7 mouse cellular contexts compared by ENCODE assay signal in genomic region chr13:47014334-47015194, GRCm38 (mm10). TPM values are rescaled to one million over a fixed set of nuclear protein-coding genes. Genes with fewer than 3 reads are reported as not detected.
DNase-seq lines count a peak whose midpoint lies in the region; ATAC-seq and TF ChIP-seq lines count a peak whose summit lies in the region.

Nhlrc1 (minus strand) TSS chr13:47014850.

- no peak for TF ChIP-seq POLR2A in limb, embryonic 14.5 days (IDR thresholded peaks at IDR 0.05; ENCODE audit: borderline replicate concordance, extremely low read depth, insufficient read depth, insufficient read length)

- peak; percentile 69 for ATAC-seq in erythroblast, adult 5-6 weeks (replicated peaks; ENCODE audit: low FRiP score, poor library complexity, severe bottlenecking)
- peak; percentile 65; the same call in 1 of the 2 replicates for ATAC-seq in heart, embryonic 11.5 days (replicated peaks; ENCODE audit: insufficient number of reproducible peaks, low FRiP score, low TSS enrichment)
- ATAC-seq in kidney, embryonic 14.5 days (ENCODE audit: low FRiP score, low TSS enrichment) = peak; percentile 68
- ATAC-seq in limb, embryonic 14.5 days (ENCODE audit: low FRiP score, low read depth) = peak; percentile 89
- ATAC-seq in midbrain, embryonic 16.5 days = peak; percentile 92

- peak within 1 kb of the TSS; percentile 47 for H3K4me3 ChIP-seq in heart, embryonic 11.5 days (ENCODE audit: low read depth, low read length)
- H3K4me3 ChIP-seq in kidney, embryonic 14.5 days (ENCODE audit: low read length) = peak within 1 kb of the TSS; percentile 52
- H3K4me3 ChIP-seq in limb, embryonic 14.5 days (replicated peaks; ENCODE audit: low read length) = peak within 1 kb of the TSS; percentile 65
- H3K4me3 ChIP-seq in midbrain, embryonic 16.5 days (ENCODE audit: low read depth, low read length) = peak within 1 kb of the TSS; percentile 67

- H3K27ac ChIP-seq in heart, embryonic 11.5 days (ENCODE audit: low read depth, low read length) = no peak within 1 kb of the TSS
- no peak within 1 kb of the TSS for H3K27ac ChIP-seq in kidney, embryonic 14.5 days (ENCODE audit: low read depth, low read length)
- H3K27ac ChIP-seq in limb, embryonic 14.5 days (replicated peaks; ENCODE audit: low read depth, low read length) = no peak within 1 kb of the TSS
- no peak within 1 kb of the TSS for H3K27ac ChIP-seq in midbrain, embryonic 16.5 days (ENCODE audit: low read length)

- 0 out of 2 replicates have a peak, but pooled peaks cover 3% of the 10 kb centered on the region for H3K4me1 ChIP-seq in heart, embryonic 11.5 days (ENCODE audit: control insufficient read depth, insufficient read depth, low read length)
- no peaks in the 10 kb centered on the region for H3K4me1 ChIP-seq in kidney, embryonic 14.5 days (ENCODE audit: control insufficient read depth, insufficient read depth, low read length)
- peaks cover 8% of the 10 kb centered on the region; the same call in 1 of the 2 replicates for H3K4me1 ChIP-seq in limb, embryonic 14.5 days (ENCODE audit: control insufficient read depth, insufficient read depth, low read length)
- H3K4me1 ChIP-seq in midbrain, embryonic 16.5 days (ENCODE audit: control insufficient read depth, insufficient read depth, low read length) = peaks cover 4% of the 10 kb centered on the region; the same call in 1 of the 2 replicates

- H3K9me3 ChIP-seq in heart, embryonic 11.5 days (replicated peaks; ENCODE audit: control insufficient read depth, low read length) = peaks cover 8% of the 10 kb centered on the region
- H3K9me3 ChIP-seq in kidney, embryonic 14.5 days (ENCODE audit: control insufficient read depth, low read length) = peaks cover 22% of the 10 kb centered on the region
- peaks cover 21% of the 10 kb centered on the region for H3K9me3 ChIP-seq in limb, embryonic 14.5 days (ENCODE audit: control insufficient read depth, low read length)
- peaks cover 8% of the 10 kb centered on the region; the same call in 1 of the 2 replicates for H3K9me3 ChIP-seq in midbrain, embryonic 16.5 days (replicated peaks; ENCODE audit: control insufficient read depth, low read length, poor library complexity, severe bottlenecking)

- WGBS in heart, embryonic 11.5 days (ENCODE audit: insufficient replicate concordance) = 4% methylated on average over 66 of the region's 73 CpGs
- 2% methylated on average over 71 of the region's 73 CpGs for WGBS in kidney, embryonic 14.5 days
- WGBS in limb, embryonic 14.5 days = 11% methylated on average over 49 of the region's 73 CpGs
- 2% methylated on average over 63 of the region's 73 CpGs for WGBS in midbrain, embryonic 16.5 days

- H3K9ac ChIP-seq in heart, embryonic 11.5 days (ENCODE audit: low read depth, low read length) = peak within 1 kb of the TSS; percentile 58
- peak within 1 kb of the TSS; percentile 20 for H3K9ac ChIP-seq in kidney, embryonic 14.5 days (ENCODE audit: low read depth, low read length)
- peak within 1 kb of the TSS; percentile 57 for H3K9ac ChIP-seq in limb, embryonic 14.5 days (ENCODE audit: low read depth, low read length, severe bottlenecking)
- peak within 1 kb of the TSS; percentile 72 for H3K9ac ChIP-seq in midbrain, embryonic 16.5 days (ENCODE audit: low read depth, low read length)

- peak within 1 kb of the TSS; percentile 77 for H3K4me2 ChIP-seq in heart, embryonic 11.5 days
- H3K4me2 ChIP-seq in kidney, embryonic 14.5 days (replicated peaks; ENCODE audit: low read depth, low read length) = peak within 1 kb of the TSS; percentile 96
- peak within 1 kb of the TSS; percentile 97 for H3K4me2 ChIP-seq in limb, embryonic 14.5 days (replicated peaks; ENCODE audit: low read depth, low read length, severe bottlenecking)
- peak within 1 kb of the TSS; percentile 99 for H3K4me2 ChIP-seq in midbrain, embryonic 16.5 days (ENCODE audit: low read length)

- H3K27me3 ChIP-seq in heart, embryonic 11.5 days (ENCODE audit: control insufficient read depth, insufficient read depth, low read length) = peaks cover 5% of the 10 kb centered on the region; the same call in 1 of the 2 replicates
- H3K27me3 ChIP-seq in kidney, embryonic 14.5 days (ENCODE audit: control insufficient read depth, insufficient read depth, low read length) = no peaks in the 10 kb centered on the region; the same call in 1 of the 2 replicates
- no peaks in the 10 kb centered on the region for H3K27me3 ChIP-seq in limb, embryonic 14.5 days (ENCODE audit: control insufficient read depth, insufficient read depth, low read length)
- H3K27me3 ChIP-seq in midbrain, embryonic 16.5 days (ENCODE audit: control insufficient read depth, insufficient read depth, low read depth, low read length) = no peaks in the 10 kb centered on the region

- DNase-seq in brain, adult 2 months (ENCODE audit: low read depth, low spot score) = peak; percentile 92
- peak; percentile 54 for DNase-seq in limb, embryonic 14.5 days (ENCODE audit: low spot score)
- peak; percentile 34 to 68 for DNase-seq in spleen, adult 18-20 months

- no peaks in the 10 kb centered on the region for H3K36me3 ChIP-seq in heart, embryonic 11.5 days (ENCODE audit: control insufficient read depth, insufficient read depth, low read length)
- no peaks in the 10 kb centered on the region for H3K36me3 ChIP-seq in kidney, embryonic 14.5 days (ENCODE audit: control insufficient read depth, insufficient read depth, low read length)
- H3K36me3 ChIP-seq in limb, embryonic 14.5 days (ENCODE audit: control insufficient read depth, insufficient read depth, low read length) = no peaks in the 10 kb centered on the region
- no peaks in the 10 kb centered on the region for H3K36me3 ChIP-seq in midbrain, embryonic 16.5 days (ENCODE audit: control insufficient read depth, insufficient read depth, low read length)

RNA-seq across cellular contexts. Expression of gene Nhlrc1, which starts in this region (rescaled TPM):
- 0.42 and 1.5 TPM in 2 replicates for total RNA-seq in erythroblast, adult 5-6 weeks (2015; ENCODE audit: low replicate concordance)
- 0.43 TPM in 1 of 2 replicates, not detected in the other for total RNA-seq in erythroblast, adult 5-6 weeks (2017; ENCODE audit: low replicate concordance)
- polyA plus RNA-seq in heart, embryonic 11.5 days (2014; fragmentation: Nextera tagmentation; extraction: Ambion mirVana) = 2.7 and 2.8 TPM in 2 replicates
- 2.5 and 3.1 TPM in 2 replicates for polyA plus RNA-seq in kidney, embryonic 14.5 days (2014; fragmentation: Nextera tagmentation; extraction: Ambion mirVana)
- polyA plus RNA-seq in limb, embryonic 14.5 days (2012; rRNA removed) = 3.1 and 3.4 TPM in 2 replicates
- 4.3 and 4.5 TPM in 2 replicates for polyA plus RNA-seq in limb, embryonic 14.5 days (2014; fragmentation: Nextera tagmentation; extraction: Ambion mirVana)
- 19.3 and 19.9 TPM in 2 replicates for polyA plus RNA-seq in midbrain, embryonic 16.5 days (2015; fragmentation: Nextera tagmentation; extraction: Ambion mirVana)

Comparison
In these comparisons a context has a peak if more than half of its experiments do, and no peak if none do; other contexts are left out.
1. H3K9ac ChIP-seq: peak in every context shown above with its lines; median percentile 72 in midbrain, embryonic 16.5 days; 58 in heart, embryonic 11.5 days; 57 in limb, embryonic 14.5 days; 20 in kidney, embryonic 14.5 days.